Mouse (Mus musculus): ENCODE measurements around the gene Copz2.

Gene Copz2

GRCm38 (mm10) chr11:96876300-96877040, 26.8 kb downstream of the Copz2 start:
- H3K4me1 ChIP-seq (replicated peaks; ENCODE audit: low read depth, low read length), result peaks cover 49% of the 10 kb centered on the region
- H3K36me3 ChIP-seq (ENCODE audit: insufficient read depth, low read length), result no peaks in the 10 kb centered on the region
- TF ChIP-seq NANOG (IDR thresholded peaks at IDR 0.05; ENCODE audit: borderline replicate concordance, low read length), result no peak
- peaks cover 73% of the 10 kb centered on the region for H3K27me3 ChIP-seq (ENCODE audit: insufficient read depth, low read length)
- 0 out of 2 replicates have a peak overlapping the region, but pooled peaks have one; percentile 43 for H3K4me3 ChIP-seq (replicated peaks; ENCODE audit: low read length)
- no peaks in the 10 kb centered on the region for H3K9me3 ChIP-seq (ENCODE audit: low read length)

GRCm38 (mm10) chr11:96877071-96877470, 27.4 kb downstream of the Copz2 start:
- TF ChIP-seq NANOG (IDR thresholded peaks at IDR 0.05; ENCODE audit: borderline replicate concordance, low read length) (no peak), POU5F1 (IDR thresholded peaks at IDR 0.05; ENCODE audit: borderline replicate concordance, low read length) (no peak), CTCF (conservative IDR thresholded peaks at IDR 0.05; ENCODE audit: low read length) (no peak)
- Histone ChIP-seq H3K4me1 (replicated peaks; ENCODE audit: low read depth, low read length) (peaks cover 44% of the 10 kb centered on the region), H3K9me3 (ENCODE audit: low read length) (no peaks in the 10 kb centered on the region), H3K27me3 (ENCODE audit: insufficient read depth, low read length) (peaks cover 72% of the 10 kb centered on the region), H3K4me3 (replicated peaks; ENCODE audit: low read length) (no peak overlapping the region), H3K36me3 (ENCODE audit: insufficient read depth, low read length) (no peaks in the 10 kb centered on the region)

GRCm38 (mm10) chr11:96878715-96879114, 29.0 kb downstream of the Copz2 start:
- Histone ChIP-seq H3K27me3 (ENCODE audit: insufficient read depth, low read length) (peaks cover 62% of the 10 kb centered on the region), H3K4me3 (replicated peaks; ENCODE audit: low read length) (no peak overlapping the region), H3K9me3 (ENCODE audit: low read length) (0 out of 2 replicates have a peak, but pooled peaks cover 5% of the 10 kb centered on the region), H3K4me1 (replicated peaks; ENCODE audit: low read depth, low read length) (peaks cover 39% of the 10 kb centered on the region), H3K36me3 (ENCODE audit: insufficient read depth, low read length) (no peaks in the 10 kb centered on the region)
- TF ChIP-seq CTCF (conservative IDR thresholded peaks at IDR 0.05; ENCODE audit: low read length) (no peak), POU5F1 (IDR thresholded peaks at IDR 0.05; ENCODE audit: borderline replicate concordance, low read length) (no peak), NANOG (IDR thresholded peaks at IDR 0.05; ENCODE audit: borderline replicate concordance, low read length) (no peak)

- Histone ChIP-seq H3K36me3 (ENCODE audit: insufficient read depth, low read length) (no peaks in the 10 kb centered on the region), H3K4me3 (replicated peaks; ENCODE audit: low read length) (no peak overlapping the region), H3K4me1 (replicated peaks; ENCODE audit: low read depth, low read length) (peaks cover 38% of the 10 kb centered on the region), H3K9me3 (ENCODE audit: low read length) (peaks cover 8% of the 10 kb centered on the region; the same call in 1 of the 2 replicates), H3K27me3 (ENCODE audit: insufficient read depth, low read length) (peaks cover 56% of the 10 kb centered on the region)
- TF ChIP-seq NANOG (IDR thresholded peaks at IDR 0.05; ENCODE audit: borderline replicate concordance, low read length) (no peak), CTCF (conservative IDR thresholded peaks at IDR 0.05; ENCODE audit: low read length) (no peak), POU5F1 (IDR thresholded peaks at IDR 0.05; ENCODE audit: borderline replicate concordance, low read length) (no peak)
Observed at GRCm38 (mm10) chr11:96879359-96879758, 29.7 kb downstream of the Copz2 start.

GRCm38 (mm10) chr11:96880296-96880695, 30.6 kb downstream of the Copz2 start:
- H3K4me1 ChIP-seq (replicated peaks; ENCODE audit: low read depth, low read length), result peaks cover 31% of the 10 kb centered on the region
- peaks cover 47% of the 10 kb centered on the region for H3K27me3 ChIP-seq (ENCODE audit: insufficient read depth, low read length)
- H3K9me3 ChIP-seq (ENCODE audit: low read length), result peaks cover 8% of the 10 kb centered on the region; the same call in 1 of the 2 replicates
- H3K4me3 ChIP-seq (replicated peaks; ENCODE audit: low read length), result no peak overlapping the region
- TF ChIP-seq CTCF (conservative IDR thresholded peaks at IDR 0.05; ENCODE audit: low read length) (no peak), POU5F1 (IDR thresholded peaks at IDR 0.05; ENCODE audit: borderline replicate concordance, low read length) (no peak), NANOG (IDR thresholded peaks at IDR 0.05; ENCODE audit: borderline replicate concordance, low read length) (no peak)
- H3K36me3 ChIP-seq (ENCODE audit: insufficient read depth, low read length), result no peaks in the 10 kb centered on the region

GRCm38 (mm10) chr11:96885901-96886340, 36.3 kb downstream of the Copz2 start:
- Histone ChIP-seq H3K27me3 (ENCODE audit: insufficient read depth, low read length) (no peaks in the 10 kb centered on the region), H3K4me1 (replicated peaks; ENCODE audit: low read depth, low read length) (peaks cover 22% of the 10 kb centered on the region), H3K4me3 (replicated peaks; ENCODE audit: low read length) (no peak overlapping the region), H3K9me3 (ENCODE audit: low read length) (peaks cover 8% of the 10 kb centered on the region; the same call in 1 of the 2 replicates), H3K36me3 (ENCODE audit: insufficient read depth, low read length) (no peaks in the 10 kb centered on the region)
- no peak for TF ChIP-seq NANOG (IDR thresholded peaks at IDR 0.05; ENCODE audit: borderline replicate concordance, low read length)
- no peak for TF ChIP-seq CTCF (conservative IDR thresholded peaks at IDR 0.05; ENCODE audit: low read length)

GRCm38 (mm10) chr11:96886942-96887546, 37.4 kb downstream of the Copz2 start:
- H3K27me3 ChIP-seq (ENCODE audit: insufficient read depth, low read length), result peaks cover 1% of the 10 kb centered on the region; the same call in 1 of the 2 replicates
- H3K9me3 ChIP-seq (ENCODE audit: low read length), result peaks cover 8% of the 10 kb centered on the region; the same call in 1 of the 2 replicates
- no peak overlapping the region for H3K4me3 ChIP-seq (replicated peaks; ENCODE audit: low read length)
- H3K4me1 ChIP-seq (replicated peaks; ENCODE audit: low read depth, low read length), result peaks cover 25% of the 10 kb centered on the region
- TF ChIP-seq NANOG (IDR thresholded peaks at IDR 0.05; ENCODE audit: borderline replicate concordance, low read length) (no peak), POU5F1 (IDR thresholded peaks at IDR 0.05; ENCODE audit: borderline replicate concordance, low read length) (no peak)
- no peaks in the 10 kb centered on the region for H3K36me3 ChIP-seq (ENCODE audit: insufficient read depth, low read length)

GRCm38 (mm10) chr11:96891784-96892527, 42.3 kb downstream of the Copz2 start:
- Histone ChIP-seq H3K4me1 (replicated peaks; ENCODE audit: low read depth, low read length) (peaks cover 35% of the 10 kb centered on the region), H3K4me3 (replicated peaks; ENCODE audit: low read length) (peak overlapping the region; percentile 15; the same call in 1 of the 2 replicates), H3K27me3 (ENCODE audit: insufficient read depth, low read length) (peaks cover 11% of the 10 kb centered on the region; the same call in 1 of the 2 replicates), H3K9me3 (ENCODE audit: low read length) (no peaks in the 10 kb centered on the region), H3K36me3 (ENCODE audit: insufficient read depth, low read length) (no peaks in the 10 kb centered on the region)
- no peak for TF ChIP-seq POU5F1 (IDR thresholded peaks at IDR 0.05; ENCODE audit: borderline replicate concordance, low read length)
- TF ChIP-seq CTCF (conservative IDR thresholded peaks at IDR 0.05; ENCODE audit: low read length), result no peak
- no peak for TF ChIP-seq NANOG (IDR thresholded peaks at IDR 0.05; ENCODE audit: borderline replicate concordance, low read length)

Measured in E14TG2a.4 (cell line).